Mouse (Mus musculus): Measurements from ENCODE around the gene Egfl7. TPM values are rescaled to one million over a fixed set of nuclear protein-coding genes. Genes with fewer than 3 reads are reported as not detected.
A peak's percentile ranks its signal among the peaks of the same experiment; 100 is the strongest.

Gene Egfl7
- polyA plus RNA-seq, 1 experiment from 2014 or later, result 88.5 TPM

DNA sequence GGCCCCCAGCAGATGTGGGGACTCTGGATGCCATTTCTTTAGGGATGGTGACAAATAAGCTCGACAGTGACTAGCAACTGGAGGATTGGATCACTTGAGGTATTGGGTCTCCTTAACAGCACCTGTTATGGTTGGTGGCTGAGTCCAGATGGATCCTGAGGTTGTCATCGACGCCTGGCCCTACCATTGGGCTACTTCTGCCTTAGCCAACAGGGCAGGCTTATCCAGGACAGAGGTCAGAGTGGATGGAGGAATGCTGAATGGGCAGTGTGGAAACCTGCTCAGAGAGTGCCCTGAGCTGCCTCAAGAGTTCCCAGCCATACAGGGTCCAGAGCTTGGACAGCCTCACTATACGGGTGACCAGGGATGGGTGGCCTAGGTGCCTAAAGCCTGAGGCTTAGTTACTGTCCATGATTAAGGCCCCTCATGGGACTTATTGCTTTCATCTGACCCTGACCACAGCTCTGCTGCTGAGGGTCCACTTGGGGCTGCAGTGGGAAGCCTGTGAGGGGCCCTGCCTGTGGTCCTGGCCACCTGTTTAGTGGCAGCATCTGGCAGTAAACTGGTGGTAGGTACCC lies 54.2 kb downstream of the Egfl7 start:
- no peak overlapping the region for H3K4me2 ChIP-seq
- H3K4me1 ChIP-seq, result peaks cover 33% of the 10 kb centered on the region
- H3K4me3 ChIP-seq, result no peak overlapping the region
- H3K9me3 ChIP-seq, result no peaks in the 10 kb centered on the region
- peaks cover 60% of the 10 kb centered on the region for H3K36me3 ChIP-seq
- 0 out of 2 replicates have a peak overlapping the region, but pooled peaks have one; percentile 16 for H3K27ac ChIP-seq
- no peaks in the 10 kb centered on the region for H3K27me3 ChIP-seq
- 0 out of 2 replicates have a peak, but pooled peaks have one; percentile 5 for ATAC-seq (ENCODE audit: insufficient number of reproducible peaks, insufficient read depth, low FRiP score, low TSS enrichment, low read depth)
- 0 out of 2 replicates have a peak overlapping the region, but pooled peaks have one; percentile 11 for H3K9ac ChIP-seq
- 75% methylated on average over 4 of the region's 4 CpGs for WGBS

DNA sequence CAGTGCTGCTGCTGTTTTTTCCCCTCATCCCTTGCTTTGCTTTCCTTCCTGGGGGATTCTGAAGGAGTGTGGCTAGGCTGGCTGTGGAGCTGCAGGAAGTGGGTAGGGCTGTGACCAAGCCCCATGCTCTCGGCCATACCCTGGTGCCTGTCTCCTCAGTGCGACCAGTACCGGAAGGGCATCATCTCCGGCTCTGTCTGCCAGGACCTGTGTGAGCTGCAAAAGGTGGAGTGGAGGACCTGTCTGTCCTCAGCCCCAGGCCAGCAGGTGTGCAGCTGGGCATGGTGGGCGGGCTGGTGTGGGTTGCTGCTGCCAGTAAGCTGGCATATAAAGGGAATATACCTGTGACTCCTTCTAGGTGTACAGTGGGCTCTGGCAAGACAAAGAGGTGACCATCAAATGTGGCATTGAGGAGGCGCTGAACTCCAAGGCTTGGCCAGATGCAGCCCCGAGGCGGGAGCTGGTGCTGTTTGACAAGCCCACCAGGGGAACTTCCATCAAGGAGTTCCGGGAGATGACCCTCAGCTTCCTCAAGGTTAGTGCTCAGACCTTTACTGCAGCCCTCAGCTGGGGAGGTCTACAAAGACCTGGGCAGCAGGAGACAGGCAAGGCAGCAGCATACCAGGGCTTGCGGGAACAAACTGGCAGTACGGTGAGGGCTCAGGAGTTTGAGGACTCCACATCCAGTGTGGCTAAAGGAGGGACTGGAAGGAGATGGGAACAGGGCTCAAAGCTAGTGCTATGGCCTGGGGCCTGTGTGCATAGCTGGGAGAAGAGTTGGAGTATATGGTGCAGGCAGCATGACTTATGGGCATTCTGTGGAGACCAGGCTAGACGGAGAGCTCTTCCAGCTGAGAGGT lies 55.0 kb downstream of the Egfl7 start:
- Histone ChIP-seq H3K27me3 (no peaks in the 10 kb centered on the region), H3K4me1 (peaks cover 28% of the 10 kb centered on the region), H3K4me3 (no peak overlapping the region), H3K27ac (0 out of 2 replicates have a peak overlapping the region, but pooled peaks have one; percentile 16), H3K4me2 (no peak overlapping the region), H3K36me3 (peaks cover 60% of the 10 kb centered on the region), H3K9ac (0 out of 2 replicates have a peak overlapping the region, but pooled peaks have one; percentile 11), H3K9me3 (no peaks in the 10 kb centered on the region)
- ATAC-seq (ENCODE audit: insufficient number of reproducible peaks, insufficient read depth, low FRiP score, low TSS enrichment, low read depth), result no peak
- WGBS, result 58% methylated on average over 12 of the region's 12 CpGs

DNA sequence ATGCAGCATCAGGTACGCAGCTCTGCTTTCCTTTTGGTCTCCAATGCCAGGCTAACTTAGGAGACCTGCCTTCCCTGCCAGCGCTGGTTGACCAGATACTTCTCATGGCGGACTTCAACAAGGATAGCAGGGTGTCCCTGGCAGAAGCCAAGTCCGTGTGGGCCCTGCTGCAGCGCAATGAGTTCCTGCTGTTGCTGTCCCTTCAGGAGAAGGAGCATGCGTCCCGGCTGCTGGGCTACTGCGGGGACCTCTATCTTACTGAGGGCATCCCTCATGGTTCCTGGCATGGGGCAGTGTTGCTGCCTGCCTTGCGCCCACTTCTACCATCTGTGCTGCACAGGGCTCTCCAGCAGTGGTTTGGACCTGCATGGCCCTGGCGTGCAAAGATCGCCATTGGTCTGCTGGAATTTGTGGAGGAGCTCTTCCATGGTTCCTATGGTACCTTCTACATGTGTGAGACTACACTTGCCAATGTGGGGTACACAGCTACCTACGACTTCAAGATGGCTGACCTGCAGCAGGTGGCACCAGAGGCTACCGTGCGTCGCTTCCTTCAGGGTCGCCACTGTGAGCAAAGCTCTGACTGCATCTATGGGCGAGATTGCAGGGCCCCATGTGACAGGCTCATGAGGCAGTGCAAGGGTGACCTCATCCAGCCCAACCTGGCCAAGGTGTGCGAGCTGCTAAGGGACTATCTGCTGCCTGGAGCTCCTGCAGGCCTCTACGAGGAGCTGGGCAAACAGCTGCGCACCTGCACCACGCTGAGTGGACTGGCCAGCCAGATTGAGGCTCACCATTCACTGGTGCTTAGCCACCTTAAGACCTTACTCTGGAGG lies 55.9 kb downstream of the Egfl7 start:
- Histone ChIP-seq H3K9ac (peak overlapping the region; percentile 4; the same call in 1 of the 2 replicates), H3K36me3 (peaks cover 60% of the 10 kb centered on the region), H3K27ac (no peak overlapping the region), H3K4me1 (peaks cover 29% of the 10 kb centered on the region), H3K4me3 (no peak overlapping the region), H3K9me3 (no peaks in the 10 kb centered on the region), H3K27me3 (no peaks in the 10 kb centered on the region), H3K4me2 (no peak overlapping the region)
- no peak for ATAC-seq (ENCODE audit: insufficient number of reproducible peaks, insufficient read depth, low FRiP score, low TSS enrichment, low read depth)
- WGBS, result 70% methylated on average over 21 of the region's 21 CpGs

DNA sequence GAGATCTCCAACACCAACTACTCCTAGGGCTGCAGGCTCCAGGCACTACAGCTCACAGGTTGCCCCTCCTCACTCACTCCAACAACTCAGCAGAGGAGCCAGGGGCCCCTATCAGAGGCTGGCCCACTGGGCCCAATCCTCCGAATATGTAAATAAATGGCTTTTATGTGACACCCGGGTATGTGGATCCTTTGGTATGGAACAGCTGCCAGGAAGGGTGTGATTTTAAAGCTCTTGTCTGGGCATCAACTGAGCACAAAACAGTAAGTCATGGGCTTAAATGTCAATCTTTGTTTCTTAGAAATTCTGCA lies 56.5 kb downstream of the Egfl7 start:
- no peaks in the 10 kb centered on the region for H3K9me3 ChIP-seq
- WGBS, result 55% methylated on average over 2 of the region's 2 CpGs
- peaks cover 58% of the 10 kb centered on the region for H3K36me3 ChIP-seq
- no peak overlapping the region for H3K4me3 ChIP-seq
- H3K4me1 ChIP-seq, result peaks cover 32% of the 10 kb centered on the region
- ATAC-seq (ENCODE audit: insufficient number of reproducible peaks, insufficient read depth, low FRiP score, low TSS enrichment, low read depth), result no peak
- H3K9ac ChIP-seq, result peak overlapping the region; percentile 4; the same call in 1 of the 2 replicates
- H3K4me2 ChIP-seq, result no peak overlapping the region
- no peaks in the 10 kb centered on the region for H3K27me3 ChIP-seq
- H3K27ac ChIP-seq, result no peak overlapping the region

DNA sequence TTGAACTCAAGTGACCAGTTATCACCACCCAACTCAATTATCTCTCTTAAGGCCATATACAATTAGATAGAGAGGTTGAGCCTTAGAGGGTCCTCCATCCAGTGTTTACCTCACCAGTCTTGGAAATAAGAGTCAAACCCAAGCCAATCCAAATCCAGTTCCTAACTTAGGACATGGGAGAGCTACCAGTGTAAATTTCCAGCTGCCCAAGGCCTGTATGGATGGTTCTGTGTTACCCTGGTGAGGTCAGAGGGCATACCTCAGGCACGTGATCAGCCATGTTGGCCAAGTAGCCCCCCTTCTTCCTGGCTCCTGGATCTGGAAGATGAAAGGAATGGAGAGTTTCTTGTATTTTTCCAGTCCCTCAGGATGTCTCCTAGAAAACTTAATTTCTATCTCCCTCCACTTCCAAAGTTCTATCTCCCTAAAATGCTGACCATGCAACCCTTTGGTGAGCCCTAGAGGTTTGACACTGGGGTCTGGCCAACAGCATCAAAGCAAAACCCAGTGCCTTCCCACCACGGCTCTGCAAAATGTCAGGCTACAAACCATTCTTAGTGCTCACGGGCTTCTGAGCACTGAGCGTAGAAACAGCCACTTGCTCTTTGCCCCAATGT lies 57.6 kb downstream of the Egfl7 start:
- H3K27ac ChIP-seq, result peak overlapping the region; percentile 5; the same call in 1 of the 2 replicates
- peak overlapping the region; percentile 84 for H3K4me2 ChIP-seq
- peak overlapping the region; percentile 96; the same call in 1 of the 2 replicates for H3K4me3 ChIP-seq
- H3K9ac ChIP-seq, result peak overlapping the region; percentile 99
- H3K9me3 ChIP-seq, result no peaks in the 10 kb centered on the region
- no peaks in the 10 kb centered on the region for H3K27me3 ChIP-seq
- no peak for ATAC-seq (ENCODE audit: insufficient number of reproducible peaks, insufficient read depth, low FRiP score, low TSS enrichment, low read depth)
- H3K4me1 ChIP-seq, result peaks cover 32% of the 10 kb centered on the region
- peaks cover 52% of the 10 kb centered on the region for H3K36me3 ChIP-seq
- WGBS, result 78% methylated on average over 4 of the region's 4 CpGs

DNA sequence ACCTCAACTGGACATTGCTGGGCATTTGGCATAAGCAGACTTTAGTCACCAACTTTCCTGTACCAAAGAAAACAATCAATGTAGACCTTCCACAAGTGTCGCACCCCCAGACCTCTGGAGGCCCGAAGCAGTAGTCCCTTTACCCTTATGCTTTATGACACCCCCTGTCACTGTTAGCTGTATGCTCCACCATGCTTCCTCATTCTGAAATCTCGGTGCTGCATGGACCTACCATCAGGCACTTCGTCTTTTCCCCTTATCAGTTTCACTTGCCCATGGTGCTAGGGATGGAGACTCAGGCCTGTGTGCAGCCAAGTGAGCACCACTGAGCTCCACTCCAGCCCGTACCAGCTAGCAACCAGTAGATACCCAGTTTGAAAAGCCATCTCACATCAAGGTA lies 58.2 kb downstream of the Egfl7 start:
- H3K27me3 ChIP-seq, result no peaks in the 10 kb centered on the region
- H3K9ac ChIP-seq, result peak overlapping the region; percentile 99
- peaks cover 52% of the 10 kb centered on the region for H3K36me3 ChIP-seq
- H3K4me2 ChIP-seq, result peak overlapping the region; percentile 84
- no peaks in the 10 kb centered on the region for H3K9me3 ChIP-seq
- ATAC-seq (ENCODE audit: insufficient number of reproducible peaks, insufficient read depth, low FRiP score, low TSS enrichment, low read depth), result no peak
- H3K27ac ChIP-seq, result peak overlapping the region; percentile 28; the same call in 1 of the 2 replicates
- WGBS, result 83% methylated on average over 5 of the region's 5 CpGs
- H3K4me1 ChIP-seq, result peaks cover 26% of the 10 kb centered on the region
- H3K4me3 ChIP-seq, result peak overlapping the region; percentile 96

DNA sequence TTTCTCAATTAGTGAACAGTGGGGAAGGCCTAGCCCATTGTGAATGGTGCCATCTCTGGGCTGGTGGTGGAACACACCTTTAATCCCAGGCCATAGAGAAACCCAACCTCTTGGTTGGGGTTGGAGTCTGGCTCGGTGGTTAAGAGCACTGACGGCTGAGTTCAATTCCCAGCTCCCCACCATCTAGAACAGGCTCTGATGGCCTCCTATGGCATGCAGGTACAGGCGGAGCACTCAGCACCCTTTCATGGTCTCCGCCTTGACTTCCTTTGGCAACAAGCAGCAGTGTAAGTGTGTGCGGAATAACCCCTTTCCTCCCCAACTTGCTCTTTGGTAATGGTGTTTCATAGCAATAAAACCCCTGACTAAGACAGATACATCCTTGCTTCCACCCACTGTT lies 58.8 kb downstream of the Egfl7 start:
- Histone ChIP-seq H3K4me1 (peaks cover 26% of the 10 kb centered on the region), H3K9ac (peak overlapping the region; percentile 99), H3K4me3 (peak overlapping the region; percentile 96), H3K9me3 (no peaks in the 10 kb centered on the region), H3K36me3 (peaks cover 52% of the 10 kb centered on the region), H3K4me2 (peak overlapping the region; percentile 84), H3K27ac (no peak overlapping the region), H3K27me3 (no peaks in the 10 kb centered on the region)
- 74% methylated on average over 5 of the region's 5 CpGs for WGBS
- no peak for ATAC-seq (ENCODE audit: insufficient number of reproducible peaks, insufficient read depth, low FRiP score, low TSS enrichment, low read depth)

DNA sequence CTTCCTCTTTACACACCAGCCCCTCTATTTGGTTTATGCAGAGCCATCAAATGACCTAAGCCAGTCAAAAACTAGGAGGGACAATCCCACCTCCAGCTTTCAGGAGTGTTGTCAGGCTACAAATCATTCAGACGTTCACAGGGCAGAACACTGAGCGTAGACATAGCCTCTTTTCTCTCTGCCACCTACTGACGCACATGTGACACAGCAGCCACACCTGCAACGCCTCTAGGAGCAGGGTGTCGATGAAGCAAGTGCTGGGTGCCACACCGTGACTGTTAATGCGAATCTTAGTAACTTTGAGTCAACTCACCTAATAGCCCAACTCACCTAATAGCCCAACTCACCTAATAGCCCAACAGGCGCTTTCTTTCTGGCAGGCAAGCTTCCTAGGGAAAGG lies 59.3 kb downstream of the Egfl7 start:
- H3K36me3 ChIP-seq, result peaks cover 51% of the 10 kb centered on the region
- peak overlapping the region; percentile 99 for H3K9ac ChIP-seq
- no peaks in the 10 kb centered on the region for H3K9me3 ChIP-seq
- peak overlapping the region; percentile 96 for H3K4me3 ChIP-seq
- no peak for ATAC-seq (ENCODE audit: insufficient number of reproducible peaks, insufficient read depth, low FRiP score, low TSS enrichment, low read depth)
- H3K4me1 ChIP-seq, result peaks cover 26% of the 10 kb centered on the region
- WGBS, result 9% methylated on average over 8 of the region's 8 CpGs
- H3K27ac ChIP-seq, result no peak overlapping the region
- no peaks in the 10 kb centered on the region for H3K27me3 ChIP-seq
- H3K4me2 ChIP-seq, result peak overlapping the region; percentile 84

DNA sequence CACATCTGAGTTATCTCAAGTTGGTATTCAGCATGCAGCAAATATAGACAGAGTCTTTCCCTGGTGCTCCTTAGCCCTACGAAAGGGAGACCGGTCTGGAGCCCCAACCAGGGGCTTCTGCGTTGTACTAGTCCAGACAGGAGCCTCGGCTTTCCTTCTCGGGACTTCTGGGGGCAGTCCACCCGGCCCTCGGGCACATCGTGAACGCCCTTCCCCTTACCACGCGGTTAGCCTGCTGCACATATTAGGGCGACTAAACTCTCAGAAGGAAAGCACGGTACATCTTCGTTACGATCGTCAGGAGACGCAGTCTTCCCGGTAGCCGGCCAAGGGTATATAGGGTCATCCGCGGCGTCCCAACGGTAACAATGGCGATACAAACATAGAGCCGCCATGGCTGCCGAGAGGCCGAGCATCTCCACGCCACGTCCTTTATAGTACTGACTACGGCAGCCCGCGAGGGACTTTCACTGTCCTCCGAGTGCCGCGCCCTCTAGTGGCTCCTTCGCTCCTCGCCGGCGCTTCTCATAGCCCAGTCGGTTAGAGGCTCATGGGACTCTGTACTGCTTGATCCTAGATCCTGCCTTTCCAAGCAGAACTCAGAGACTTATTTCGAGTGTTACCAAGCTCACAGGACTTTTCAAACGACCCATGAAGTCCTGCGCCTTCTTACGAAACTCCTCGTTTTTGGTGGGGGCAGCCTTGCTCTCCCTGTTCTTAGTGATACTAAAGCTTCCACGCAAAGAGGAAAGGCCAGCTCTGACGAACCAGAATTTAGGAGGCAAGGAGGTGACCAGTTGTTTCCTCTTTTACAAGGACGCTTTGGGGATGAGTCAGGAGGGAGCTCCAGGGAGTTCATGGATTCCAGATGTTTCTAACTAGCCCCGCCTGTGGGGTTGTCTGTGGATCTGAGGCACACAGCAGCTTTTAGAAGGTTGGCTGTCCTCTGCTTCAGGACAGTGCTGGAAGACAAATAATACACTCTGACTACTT lies 60.3 kb downstream of the Egfl7 start:
- peak; percentile 84 for ATAC-seq (ENCODE audit: insufficient number of reproducible peaks, insufficient read depth, low FRiP score, low TSS enrichment, low read depth)
- Histone ChIP-seq H3K27me3 (no peaks in the 10 kb centered on the region), H3K4me2 (peak overlapping the region; percentile 84), H3K27ac (peak overlapping the region; percentile 91), H3K4me1 (peaks cover 26% of the 10 kb centered on the region), H3K9ac (peak overlapping the region; percentile 99), H3K36me3 (peaks cover 40% of the 10 kb centered on the region), H3K4me3 (peak overlapping the region; percentile 96), H3K9me3 (no peaks in the 10 kb centered on the region)
- 4% methylated on average over 49 of the region's 49 CpGs for WGBS

DNA sequence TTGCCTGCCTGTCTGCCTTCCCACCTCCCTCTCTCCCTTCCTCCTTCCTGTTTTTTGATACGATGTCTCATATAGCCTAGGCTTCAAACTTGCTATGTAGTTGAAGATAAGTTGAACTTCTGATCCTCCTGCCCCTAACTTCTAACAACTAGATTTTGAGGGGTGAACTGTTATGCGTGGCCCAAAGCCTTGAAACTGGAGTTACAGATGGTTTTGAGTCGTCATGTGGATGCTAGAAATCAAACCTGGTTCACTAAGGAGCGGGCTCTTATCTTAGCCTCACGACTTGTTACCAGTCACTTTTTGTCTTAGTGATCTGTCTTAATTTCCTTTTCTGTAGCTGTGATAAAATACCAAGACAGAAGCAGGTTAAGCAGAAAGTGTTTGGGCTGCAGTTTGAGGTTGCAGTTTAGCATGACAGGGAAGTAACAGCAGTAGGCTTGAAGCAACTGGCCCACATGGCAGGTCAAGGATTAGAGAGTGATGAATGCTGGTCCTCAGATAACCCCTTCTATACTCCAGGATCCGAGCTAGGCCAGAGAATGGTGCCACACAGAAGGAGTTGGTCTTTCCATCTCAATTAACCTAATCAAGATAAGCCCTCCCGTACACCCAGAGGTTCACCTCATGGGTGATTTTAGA lies 61.3 kb downstream of the Egfl7 start:
- H3K27me3 ChIP-seq, result no peaks in the 10 kb centered on the region
- H3K27ac ChIP-seq, result peak overlapping the region; percentile 91
- H3K36me3 ChIP-seq, result peaks cover 30% of the 10 kb centered on the region
- peak overlapping the region; percentile 84; the same call in 1 of the 2 replicates for H3K4me2 ChIP-seq
- no peak overlapping the region for H3K4me3 ChIP-seq
- H3K9ac ChIP-seq, result peak overlapping the region; percentile 99; the same call in 1 of the 2 replicates
- H3K9me3 ChIP-seq, result no peaks in the 10 kb centered on the region
- H3K4me1 ChIP-seq, result peaks cover 26% of the 10 kb centered on the region
- no peak for ATAC-seq (ENCODE audit: insufficient number of reproducible peaks, insufficient read depth, low FRiP score, low TSS enrichment, low read depth)
- 77% methylated on average over 7 of the region's 7 CpGs for WGBS

Measured in embryonic facial prominence, embryonic 13.5 days (tissue).